Mouse (Mus musculus) bone marrow, adult 2 months (tissue): Measurements from ENCODE around the gene Mef2b.

Experiments
- CTCF ChIP-seq: fragments of 200-500 bp; IDR thresholded peaks from 2 replicates; pipeline ENCODE4 v1.5.1; 2011; ENCODE audit warnings: low read length, control low read depth; ENCODE audit not compliant: control insufficient read depth, insufficient read depth
- POLR2A ChIP-seq: fragments of 200-500 bp; IDR thresholded peaks from 2 replicates; pipeline ENCODE4 v1.6.1; 2011; ENCODE audit warnings: low read depth, mild to moderate bottlenecking, control low read depth, low read length, borderline replicate concordance; ENCODE audit not compliant: control insufficient read depth

GRCm38 (mm10) chr8:70114892-70115291 lies 24.6 kb upstream of the Mef2b start:
- no peak for TF ChIP-seq CTCF
- TF ChIP-seq POLR2A: no peak
